Mouse (Mus musculus) limb, embryonic 11.5 days (tissue): Measurements from ENCODE around the gene Asxl1. TPM values are rescaled to one million over a fixed set of nuclear protein-coding genes. Genes with fewer than 3 reads are reported as not detected.

Experiments
- ATAC-seq: fragments of 200-750 bp; cut with Nextera tagmentation; 2 replicates; pipeline ENCODE4 v1.8.0; 2017; ENCODE audit warnings: low read depth; ENCODE audit not compliant: insufficient number of reproducible peaks, low FRiP score, low TSS enrichment
- DNase-seq: peaks from one replicate; pipeline ENCODE4 v3.0.0-alpha.2; 2015; ENCODE audit warnings: low spot score
- H3K27ac ChIP-seq: fragments of 300-500 bp; sonication (generic); replicated peaks from 2 replicates; pipeline ENCODE4 v1.5.1; 2014; ENCODE audit warnings: low read depth, mild to moderate bottlenecking, low read length
- H3K27me3 ChIP-seq: fragments of 300-500 bp; sonication (generic); 2 replicates; pipeline ENCODE4 v1.6.1; 2014; ENCODE audit warnings: mild to moderate bottlenecking, low read length, mixed read lengths; ENCODE audit not compliant: control insufficient read depth, insufficient read depth
- H3K36me3 ChIP-seq: fragments of 300-500 bp; sonication (generic); 2 replicates; pipeline ENCODE4 v1.6.1; 2014; ENCODE audit warnings: mild to moderate bottlenecking, low read length, moderate library complexity, mixed read lengths; ENCODE audit not compliant: control insufficient read depth, insufficient read depth
- H3K4me1 ChIP-seq: fragments of 300-500 bp; sonication (generic); 2 replicates; pipeline ENCODE4 v1.6.1; 2014; ENCODE audit warnings: low read length, mixed read lengths; ENCODE audit not compliant: control insufficient read depth, insufficient read depth
- H3K4me2 ChIP-seq: fragments of 300-500 bp; sonication (generic); 2 replicates; pipeline ENCODE4 v1.6.1; 2014; ENCODE audit warnings: low read depth, mild to moderate bottlenecking, moderate library complexity; ENCODE audit not compliant: severe bottlenecking
- H3K4me3 ChIP-seq: fragments of 300-500 bp; sonication (generic); 2 replicates; pipeline ENCODE4 v1.5.1; 2014; ENCODE audit warnings: low read depth, low read length
- H3K9ac ChIP-seq: fragments of 300-500 bp; sonication (generic); 2 replicates; pipeline ENCODE4 v1.6.1; 2014; ENCODE audit warnings: mild to moderate bottlenecking, low read length
- H3K9me3 ChIP-seq: fragments of 300-500 bp; sonication (generic); 2 replicates; pipeline ENCODE4 v1.6.1; 2016; ENCODE audit warnings: low read length; ENCODE audit not compliant: control insufficient read depth
- WGBS: fragments of 180-500 bp; shearing (Covaris S2); extraction: QIAGEN DNeasy Blood & Tissue Kit; methylation state at CpG from one replicate; pipeline ENCODE4 v1.1.7; 2014; 5-methylcytosine and 5-hydroxymethylcytosine counted together
- polyA plus RNA-seq: library from polyadenylated mRNA; unstranded; fragments of >200 nt; fragmentation: Nextera tagmentation; extraction: Ambion mirVana; gene quantifications from 2 replicates; pipeline ENCODE4 v1.2.1, GENCODE M21; 2014

Asxl1 gene
- polyA plus RNA-seq, 1 experiment from 2014 or later, result 24.0 TPM

- H3K4me1 ChIP-seq, result peaks cover 32% of the 10 kb centered on the region
- peak overlapping the region; percentile 96 for H3K4me3 ChIP-seq
- no peaks in the 10 kb centered on the region for H3K36me3 ChIP-seq
- H3K27me3 ChIP-seq, result no peaks in the 10 kb centered on the region
- ATAC-seq, result peak; percentile 61
- DNase-seq, result peak; percentile 76
- peak overlapping the region; percentile 79 for H3K9ac ChIP-seq
- no peaks in the 10 kb centered on the region for H3K9me3 ChIP-seq
- peak overlapping the region; percentile 99 for H3K4me2 ChIP-seq
- H3K27ac ChIP-seq, result peak overlapping the region; percentile 92
- under 1% methylated on average over 59 of the region's 59 CpGs for WGBS
Measured at GRCm38 (mm10) chr2:153445137-153446016, 99.7 kb downstream of the Asxl1 start.

DNA sequence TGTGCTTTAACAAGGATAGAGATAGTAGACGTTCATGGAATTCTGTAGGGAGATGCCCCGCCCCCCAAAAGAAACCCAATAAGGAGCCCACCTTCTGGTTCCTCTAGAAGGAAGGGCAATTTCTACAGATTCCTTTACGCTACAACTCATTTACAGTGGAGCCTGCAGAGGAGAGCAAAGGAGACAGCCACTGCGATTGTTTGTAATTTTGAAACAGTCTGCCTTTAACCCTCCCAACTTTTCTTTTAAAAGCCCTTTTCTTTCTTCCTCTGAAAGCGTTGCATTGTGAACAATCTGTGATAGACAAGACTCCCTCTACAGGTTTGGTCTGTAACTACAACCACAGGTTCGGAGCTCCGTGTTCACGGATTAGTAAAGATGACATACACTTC, 100.4 kb downstream of the Asxl1 start:
- peaks cover 26% of the 10 kb centered on the region for H3K4me1 ChIP-seq
- under 1% methylated on average over 8 of the region's 8 CpGs for WGBS
- ATAC-seq (no peak), DNase-seq (peak; percentile 67)
- H3K36me3 ChIP-seq, result no peaks in the 10 kb centered on the region
- H3K27ac ChIP-seq, result no peak overlapping the region
- H3K9ac ChIP-seq, result peak overlapping the region; percentile 79
- H3K4me2 ChIP-seq, result peak overlapping the region; percentile 99
- H3K4me3 ChIP-seq, result peak overlapping the region; percentile 96
- H3K27me3 ChIP-seq, result no peaks in the 10 kb centered on the region
- no peaks in the 10 kb centered on the region for H3K9me3 ChIP-seq

- WGBS, result 9% methylated on average over 4 of the region's 4 CpGs
- ATAC-seq (no peak), DNase-seq (no peak)
- H3K4me2 ChIP-seq, result no peak overlapping the region
- peaks cover 21% of the 10 kb centered on the region for H3K4me1 ChIP-seq
- no peak overlapping the region for H3K4me3 ChIP-seq
- H3K36me3 ChIP-seq, result no peaks in the 10 kb centered on the region
- H3K9me3 ChIP-seq, result no peaks in the 10 kb centered on the region
- no peaks in the 10 kb centered on the region for H3K27me3 ChIP-seq
- H3K9ac ChIP-seq, result no peak overlapping the region
- H3K27ac ChIP-seq, result no peak overlapping the region
Measured at GRCm38 (mm10) chr2:153446476-153446875, 100.8 kb downstream of the Asxl1 start.

DNA sequence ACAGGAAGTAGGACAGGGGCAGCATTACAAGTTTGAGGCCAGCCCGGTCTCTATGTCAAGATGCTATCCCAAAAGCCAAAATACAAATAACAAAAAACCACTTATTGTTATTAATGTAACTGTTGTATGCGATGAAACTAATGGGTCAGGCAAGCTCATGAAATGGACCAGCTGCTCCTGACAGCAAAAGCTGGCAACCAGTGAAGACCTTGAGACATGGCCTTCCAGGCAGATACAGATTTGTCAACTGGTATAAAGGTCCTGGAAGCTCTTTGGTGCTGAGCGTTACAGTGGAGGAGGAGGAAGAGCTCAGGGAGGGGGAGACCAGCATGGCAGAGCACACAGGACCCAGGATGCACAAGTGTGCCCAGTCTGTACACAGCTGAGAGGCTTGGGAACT, 102.1 kb downstream of the Asxl1 start:
- DNase-seq, result no peak
- Histone ChIP-seq H3K27ac (no peak overlapping the region), H3K9ac (no peak overlapping the region), H3K4me3 (no peak overlapping the region), H3K4me1 (peaks cover 10% of the 10 kb centered on the region), H3K36me3 (no peaks in the 10 kb centered on the region), H3K4me2 (no peak overlapping the region), H3K9me3 (no peaks in the 10 kb centered on the region), H3K27me3 (no peaks in the 10 kb centered on the region)
- 93% methylated on average over 3 of the region's 3 CpGs for WGBS
- no peak for ATAC-seq

DNA sequence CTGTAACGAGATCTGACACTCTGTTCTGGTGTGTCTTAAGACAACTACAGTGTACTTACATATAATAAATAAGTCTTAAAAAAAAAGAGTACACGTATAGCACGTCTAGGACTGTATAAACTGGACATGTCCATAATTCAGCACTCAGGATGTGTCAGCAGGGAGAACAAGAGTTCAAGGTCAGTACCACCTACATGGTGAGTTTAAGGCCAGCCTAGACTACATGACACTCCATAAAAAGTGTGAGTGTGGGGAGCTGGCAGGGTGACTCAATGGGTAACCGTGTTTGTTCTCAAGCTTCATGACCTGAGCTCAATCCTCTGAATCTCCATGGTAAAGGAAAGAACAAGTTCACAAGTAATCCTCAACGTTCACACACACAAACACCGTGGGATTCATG, 102.9 kb downstream of the Asxl1 start:
- Histone ChIP-seq H3K27me3 (no peaks in the 10 kb centered on the region), H3K36me3 (no peaks in the 10 kb centered on the region), H3K9me3 (no peaks in the 10 kb centered on the region), H3K27ac (no peak overlapping the region), H3K4me3 (no peak overlapping the region), H3K4me2 (no peak overlapping the region), H3K4me1 (peaks cover 5% of the 10 kb centered on the region; the same call in 1 of the 2 replicates), H3K9ac (no peak overlapping the region)
- DNase-seq (no peak), ATAC-seq (no peak)
- WGBS, result 80% methylated on average over 6 of the region's 6 CpGs

Other genes starting within 250 kb of the Asxl1 start
- 1.4 TPM in 2 replicates for gene Hck, start 237.4 kb upstream of the Asxl1 start, polyA plus RNA-seq
- 79.7 and 97.5 TPM in 2 replicates for gene Tm9sf4, start 184.5 kb upstream of the Asxl1 start, polyA plus RNA-seq
- 6.1 and 7.9 TPM in 2 replicates for gene Tspyl3, start 120.4 kb upstream of the Asxl1 start, polyA plus RNA-seq
- 29.6 and 33.0 TPM in 2 replicates for gene Plagl2, start 104.4 kb upstream of the Asxl1 start, polyA plus RNA-seq
- 7.3 and 7.9 TPM in 2 replicates for gene Pofut1, start 104.3 kb upstream of the Asxl1 start, polyA plus RNA-seq
- 5.1 and 5.8 TPM in 2 replicates for gene Kif3b, start 54.4 kb upstream of the Asxl1 start, polyA plus RNA-seq
- not detected in 2 replicates for gene 4930404H24Rik, start 147.0 kb downstream of the Asxl1 start, polyA plus RNA-seq
- gene Nol4l, start 184.1 kb downstream of the Asxl1 start, polyA plus RNA-seq, result 14.0 and 15.1 TPM in 2 replicates